Mouse (Mus musculus): ENCODE data around the gene Slc25a22. TPM values are rescaled to one million over a fixed set of nuclear protein-coding genes. Genes with fewer than 3 reads are reported as not detected.
A peak's percentile ranks its signal among the peaks of the same experiment; 100 is the strongest.

Slc25a22 gene
- total and polyA plus RNA-seq, 3 experiments: 6.5 to 31.5 (median 16.1) TPM

DNA sequence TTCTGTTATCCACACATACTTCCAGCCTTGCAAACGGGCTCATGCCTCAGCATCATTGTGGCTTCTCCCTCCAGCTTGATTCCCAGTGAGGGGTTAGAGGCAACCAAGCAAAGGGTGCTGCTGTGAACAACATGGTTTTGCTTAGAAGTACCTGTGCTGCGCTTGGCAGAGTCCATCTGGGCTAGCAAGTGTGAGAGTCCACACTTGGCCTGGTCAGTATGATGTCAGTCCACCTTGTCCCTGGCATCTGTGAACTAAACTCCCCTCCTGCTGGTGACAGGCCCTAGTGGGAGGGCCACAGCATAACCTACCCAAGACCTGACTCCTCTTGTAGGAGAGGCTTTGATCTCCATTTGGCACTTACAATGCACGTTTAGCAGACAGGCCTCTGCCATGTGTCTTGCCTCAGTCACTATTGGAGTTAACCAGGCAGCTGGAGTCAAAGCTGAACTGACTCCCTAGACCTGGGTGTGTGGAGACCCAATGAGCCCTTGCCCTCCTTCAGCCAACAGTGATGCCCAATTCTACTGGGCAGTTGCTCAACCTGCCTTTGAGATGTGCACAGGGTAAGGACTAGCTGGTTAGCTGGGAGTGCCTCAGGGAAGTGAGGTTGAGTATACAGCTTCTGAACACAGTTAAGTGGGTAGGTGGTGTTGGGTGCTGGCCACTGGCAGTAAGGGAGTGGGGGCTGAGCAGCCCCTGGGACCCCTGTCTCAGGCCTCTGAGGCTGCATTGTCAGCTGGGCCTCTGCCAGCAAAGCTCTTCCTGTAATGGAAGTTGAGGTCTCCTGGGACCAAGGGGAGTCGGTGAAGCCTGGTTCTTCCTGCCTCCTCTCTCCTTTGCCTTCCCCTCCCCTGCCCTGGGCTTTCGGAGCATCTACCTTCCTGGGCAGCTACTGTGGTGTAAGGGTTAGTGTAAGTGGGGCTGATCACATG, 46.8 kb upstream of the Slc25a22 start:
- TF ChIP-seq BHLHE40 (IDR thresholded peaks at IDR 0.05; ENCODE audit: low read depth, low read length) (no peak), IRF4 (IDR thresholded peaks at IDR 0.05; ENCODE audit: low read depth, low read length) (no peak)
- Histone ChIP-seq H3K4me2 (ENCODE audit: insufficient read depth, low read depth, poor library complexity, severe bottlenecking) (no peak overlapping the region), H3K9me3 (replicated peaks; ENCODE audit: low read length) (no peaks in the 10 kb centered on the region), H3K27ac (ENCODE audit: insufficient read depth, low read depth) (no peak overlapping the region), H3K4me1 (ENCODE audit: control insufficient read depth in 1 of 2, insufficient read depth in 2 of 2) (peaks cover 20 to 45% of the 10 kb centered on the region in 2 experiments), H3K9ac (ENCODE audit: insufficient read depth, low read depth) (no peak overlapping the region), H3K27me3 (replicated peaks) (no peaks in the 10 kb centered on the region), H3K36me3 (replicated peaks in 1 of 2; ENCODE audit: control insufficient read depth in 1 of 2, insufficient read depth in 1 of 2, low read length in 1 of 2) (peaks cover 0 to 49% of the 10 kb centered on the region in 2 experiments), H3K79me2 (replicated peaks; ENCODE audit: control insufficient read depth, extremely low read depth, insufficient read depth, poor library complexity, severe bottlenecking) (no peaks in the 10 kb centered on the region), H3K4me3 (replicated peaks in 1 of 3; ENCODE audit: low read depth in 2 of 3, low read length in 2 of 3, poor library complexity in 1 of 3) (no peak overlapping the region)
- dilution Hi-C loops (cut with MboI; ENCODE audit: extremely low pct_ligation_motif_present, extremely low pct_unique_long_range_greater_than_20kb, low sequenced_read_pairs): no loop called here
- no peak for DNase-seq (ENCODE audit: extremely low read depth)
- in situ Hi-C loops (cut with MboI; ENCODE audit: low pct_ligation_motif_present, low pct_unique_long_range_greater_than_20kb, low sequenced_read_pairs): loop anchor here (5.0 kb wide), 1 partner anchor 43 kb away; no protein-coding TSS in a partner anchor

DNA sequence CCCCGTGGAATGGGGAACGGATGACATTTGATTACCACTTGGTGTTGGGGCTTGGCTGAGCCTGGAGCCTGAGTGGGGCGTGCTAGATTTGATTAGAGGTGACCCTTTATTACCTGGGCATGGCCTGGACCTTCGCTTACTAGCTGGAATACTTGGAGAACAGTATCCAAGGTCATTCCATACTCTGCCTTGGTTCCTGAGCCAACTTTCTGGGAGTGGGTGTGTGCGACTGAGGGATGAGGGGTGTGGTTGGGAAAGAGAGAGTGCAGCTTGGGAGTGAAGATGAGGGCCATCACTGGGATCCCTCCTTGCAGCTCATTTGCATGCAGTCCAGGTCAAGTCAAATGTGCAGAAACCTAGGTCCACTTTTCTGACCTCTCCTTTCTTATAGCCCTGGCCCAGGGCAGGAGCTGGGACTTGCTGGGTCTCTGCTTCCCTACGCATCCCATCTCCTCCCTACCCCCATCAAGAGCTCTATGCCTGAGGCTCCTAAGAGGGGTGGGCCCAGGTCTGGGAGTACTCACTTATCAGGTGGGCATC, 45.5 kb upstream of the Slc25a22 start:
- Histone ChIP-seq H3K4me3 (replicated peaks in 1 of 3; ENCODE audit: low read depth in 2 of 3, low read length in 2 of 3, poor library complexity in 1 of 3) (no peak overlapping the region), H3K36me3 (replicated peaks in 1 of 2; ENCODE audit: control insufficient read depth in 1 of 2, insufficient read depth in 1 of 2, low read length in 1 of 2) (peaks cover 0 to 44% of the 10 kb centered on the region in 2 experiments), H3K9ac (ENCODE audit: insufficient read depth, low read depth) (no peak overlapping the region), H3K27me3 (replicated peaks) (no peaks in the 10 kb centered on the region), H3K4me1 (ENCODE audit: control insufficient read depth in 1 of 2, insufficient read depth in 2 of 2) (peaks cover 20 to 45% of the 10 kb centered on the region in 2 experiments), H3K4me2 (ENCODE audit: insufficient read depth, low read depth, poor library complexity, severe bottlenecking) (no peak overlapping the region), H3K9me3 (replicated peaks; ENCODE audit: low read length) (no peaks in the 10 kb centered on the region), H3K27ac (ENCODE audit: insufficient read depth, low read depth) (no peak overlapping the region), H3K79me2 (replicated peaks; ENCODE audit: control insufficient read depth, extremely low read depth, insufficient read depth, poor library complexity, severe bottlenecking) (no peaks in the 10 kb centered on the region)
- dilution Hi-C loops (cut with MboI; ENCODE audit: extremely low pct_ligation_motif_present, extremely low pct_unique_long_range_greater_than_20kb, low sequenced_read_pairs) (no loop called here), in situ Hi-C loops (cut with MboI; ENCODE audit: low pct_ligation_motif_present, low pct_unique_long_range_greater_than_20kb, low sequenced_read_pairs) (loop anchor here (5.0 kb wide), 1 partner anchor 44 kb away; no protein-coding TSS in a partner anchor)
- TF ChIP-seq MXI1 (IDR thresholded peaks at IDR 0.05; ENCODE audit: low read depth, low read length) (no peak), HCFC1 (IDR thresholded peaks at IDR 0.05; ENCODE audit: low read depth, low read length) (no peak), UBTF (IDR thresholded peaks at IDR 0.05; ENCODE audit: low read depth, low read length) (no peak), USF2 (conservative IDR thresholded peaks at IDR 0.05; ENCODE audit: low read depth, low read length) (no peak), JUND (conservative IDR thresholded peaks at IDR 0.05; ENCODE audit: low read depth, low read length) (no peak), ELF1 (IDR thresholded peaks at IDR 0.05; ENCODE audit: low read depth, low read length) (no peak), POLR2A (IDR thresholded peaks at IDR 0.05; ENCODE audit: low read depth, low read length) (no peak), MAX (IDR thresholded peaks at IDR 0.05; ENCODE audit: low read length) (no peak)
- DNase-seq (ENCODE audit: extremely low read depth): no peak

DNA sequence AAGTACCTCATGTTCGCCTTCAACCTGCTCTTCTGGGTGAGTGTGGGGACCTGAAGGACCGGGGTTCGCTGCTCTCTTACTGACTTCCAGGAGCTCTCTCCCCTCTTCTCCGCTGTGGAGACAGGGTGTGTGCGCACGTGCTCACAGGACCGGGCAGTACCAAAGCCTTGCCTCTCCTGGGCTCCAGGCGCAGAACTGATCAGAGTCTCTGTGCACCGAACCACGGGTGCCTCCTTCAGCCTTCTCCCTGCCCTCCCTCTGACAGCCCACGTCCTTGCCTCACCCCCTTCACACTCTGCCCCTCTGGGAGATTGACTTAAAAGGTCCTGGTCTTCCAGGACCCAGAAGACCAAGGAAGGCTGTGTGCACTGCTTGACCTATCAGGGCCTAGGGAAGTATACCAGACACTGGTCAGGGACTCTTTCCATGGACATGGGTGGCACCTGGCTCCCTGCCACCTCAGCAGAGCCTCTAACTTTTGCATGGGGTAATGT, 44.9 kb upstream of the Slc25a22 start:
- in situ Hi-C loops (cut with MboI; ENCODE audit: low pct_ligation_motif_present, low pct_unique_long_range_greater_than_20kb, low sequenced_read_pairs): loop anchor here (5.0 kb wide), 1 partner anchor 45 kb away; no protein-coding TSS in a partner anchor
- TF ChIP-seq KAT2A (IDR thresholded peaks at IDR 0.05; ENCODE audit: insufficient replicate concordance, low read length) (no peak), POLR2AphosphoS2 (IDR thresholded peaks at IDR 0.05; ENCODE audit: low read depth, low read length) (no peak), CHD1 (IDR thresholded peaks at IDR 0.05; ENCODE audit: low read depth, low read length) (no peak), USF2 (conservative IDR thresholded peaks at IDR 0.05; ENCODE audit: low read depth, low read length) (no peak), MAX (IDR thresholded peaks at IDR 0.05; ENCODE audit: low read length) (no peak), BHLHE40 (IDR thresholded peaks at IDR 0.05; ENCODE audit: low read depth, low read length) (no peak), ELF1 (IDR thresholded peaks at IDR 0.05; ENCODE audit: low read depth, low read length) (no peak), CHD2 (IDR thresholded peaks at IDR 0.05; ENCODE audit: low read length) (no peak), RCOR1 (conservative IDR thresholded peaks at IDR 0.05; ENCODE audit: low read depth, low read length) (no peak), TBP (conservative IDR thresholded peaks at IDR 0.05; ENCODE audit: low read depth, low read length) (no peak), MXI1 (IDR thresholded peaks at IDR 0.05; ENCODE audit: low read depth, low read length) (no peak), HCFC1 (IDR thresholded peaks at IDR 0.05; ENCODE audit: low read depth, low read length) (no peak), GABPA (IDR thresholded peaks at IDR 0.05; ENCODE audit: insufficient replicate concordance, low read depth, low read length) (no peak), MYC (IDR thresholded peaks at IDR 0.05; ENCODE audit: low read depth, low read length) (no peak)
- Histone ChIP-seq H3K9ac (ENCODE audit: insufficient read depth, low read depth) (no peak overlapping the region), H3K36me3 (replicated peaks in 1 of 2; ENCODE audit: control insufficient read depth in 1 of 2, insufficient read depth in 1 of 2, low read length in 1 of 2) (peaks cover 0 to 43% of the 10 kb centered on the region in 2 experiments), H3K27ac (ENCODE audit: insufficient read depth, low read depth) (no peak overlapping the region), H3K4me3 (replicated peaks in 1 of 3; ENCODE audit: low read depth in 2 of 3, low read length in 2 of 3, poor library complexity in 1 of 3) (no peak overlapping the region), H3K27me3 (replicated peaks) (no peaks in the 10 kb centered on the region), H3K4me2 (ENCODE audit: insufficient read depth, low read depth, poor library complexity, severe bottlenecking) (peak overlapping the region; percentile 88; the same call in 1 of the 2 replicates), H3K79me2 (replicated peaks; ENCODE audit: control insufficient read depth, extremely low read depth, insufficient read depth, poor library complexity, severe bottlenecking) (no peaks in the 10 kb centered on the region), H3K9me3 (replicated peaks; ENCODE audit: low read length) (no peaks in the 10 kb centered on the region), H3K4me1 (ENCODE audit: control insufficient read depth in 1 of 2, insufficient read depth in 2 of 2) (peaks cover 17 to 39% of the 10 kb centered on the region in 2 experiments)
- dilution Hi-C loops (cut with MboI; ENCODE audit: extremely low pct_ligation_motif_present, extremely low pct_unique_long_range_greater_than_20kb, low sequenced_read_pairs): no loop called here
- DNase-seq (ENCODE audit: extremely low read depth): no peak

Measured in CH12.LX (cell line).